Mouse (Mus musculus) erythroid progenitor cell, adult 5-6 weeks (primary cell): Measurements from ENCODE around the gene Mrps34. TPM values are rescaled to one million over a fixed set of nuclear protein-coding genes. Genes with fewer than 3 reads are reported as not detected.
"Not testable (repeated sequence)": the region's sequence is repeated elsewhere in the genome, so short reads cannot be mapped to it uniquely, and the experiment has no call there.

Source experiments
- ATAC-seq: replicated peaks from 2 replicates; pipeline ENCODE4 v1.8.0; 2016; ENCODE audit warnings: moderate number of reproducible peaks, mild to moderate bottlenecking, moderate TSS enrichment, inconsistent platforms; ENCODE audit not compliant: poor library complexity, low FRiP score, severe bottlenecking
- total RNA-seq, 2 experiments: library from RNA; stranded (forward) in 1 of 2; stranded (reverse) in 1 of 2; fragments of 150-400 nt in 1 of 2; fragments of 186-747, 209-891 nt in 1 of 2; gene quantifications; 2 replicates each; pipeline versions ENCODE4 v1.2.3 to v1.2.4; 2015 to 2017; ENCODE audit warnings: low replicate concordance in 2 of 2

Mrps34 gene
- total RNA-seq, 2 experiments from 2014 or later: 9.6 to 19.4 TPM

GRCm38 (mm10) chr17:24897600-24897999 lies 2.7 kb downstream of the Mrps34 start:
- ATAC-seq: no peak

- ATAC-seq: no peak
Measured at GRCm38 (mm10) chr17:24898041-24898854, 3.3 kb downstream of the Mrps34 start.

- ATAC-seq: no peak
Measured at GRCm38 (mm10) chr17:24899153-24899552, 4.2 kb downstream of the Mrps34 start.

GRCm38 (mm10) chr17:24900014-24900413 lies 5.1 kb downstream of the Mrps34 start:
- no peak for ATAC-seq

- ATAC-seq: no peak; the same call in 1 of the 2 replicates
Measured at GRCm38 (mm10) chr17:24902124-24902523, 7.2 kb downstream of the Mrps34 start.

- ATAC-seq: peak; percentile 88
Measured at GRCm38 (mm10) chr17:24902671-24903474, 8.0 kb downstream of the Mrps34 start.

- no peak for ATAC-seq
Measured at GRCm38 (mm10) chr17:24903767-24904166, 8.9 kb downstream of the Mrps34 start.

GRCm38 (mm10) chr17:24907591-24907990 lies 12.7 kb downstream of the Mrps34 start:
- no peak for ATAC-seq

- no peak for ATAC-seq
Measured at GRCm38 (mm10) chr17:24913984-24914383, 19.1 kb downstream of the Mrps34 start.

- no peak for ATAC-seq
Measured at GRCm38 (mm10) chr17:24923246-24923645, 28.3 kb downstream of the Mrps34 start.

GRCm38 (mm10) chr17:24929506-24929905 lies 34.6 kb downstream of the Mrps34 start:
- ATAC-seq: no peak

GRCm38 (mm10) chr17:24932431-24932830 lies 37.5 kb downstream of the Mrps34 start:
- no peak for ATAC-seq

- no peak for ATAC-seq
Measured at GRCm38 (mm10) chr17:24933163-24933562, 38.2 kb downstream of the Mrps34 start.

GRCm38 (mm10) chr17:24934926-24935325 lies 40.0 kb downstream of the Mrps34 start:
- ATAC-seq: no peak

- no peak for ATAC-seq
Measured at GRCm38 (mm10) chr17:24935666-24936065, 40.8 kb downstream of the Mrps34 start.

- peak; percentile 95 for ATAC-seq
Measured at GRCm38 (mm10) chr17:24936259-24937237, 41.6 kb downstream of the Mrps34 start, which contains the start of gene Mapk8ip3. Mapk8ip3 (minus strand) TSS chr17:24936977.

- no peak; the same call in 1 of the 2 replicates for ATAC-seq
Measured at GRCm38 (mm10) chr17:24937266-24937665, 42.4 kb downstream of the Mrps34 start.

GRCm38 (mm10) chr17:24942453-24942852 lies 47.5 kb downstream of the Mrps34 start:
- ATAC-seq: peak; percentile 84

- ATAC-seq: no peak
Measured at GRCm38 (mm10) chr17:24943036-24943435, 48.1 kb downstream of the Mrps34 start.

GRCm38 (mm10) chr17:24943589-24943988 lies 48.7 kb downstream of the Mrps34 start:
- not testable (repeated sequence) for ATAC-seq
